Mouse (Mus musculus): ENCODE data around the gene Casz1.

Gene Casz1
- long read RNA-seq, experiment 1: 0 reads
- long read RNA-seq, experiment 2, partial matches to known transcripts: 1 of 3 reads
- long read RNA-seq, experiment 2, other reads (novel, unspliced or antisense): 2 of 3 reads

GRCm38 (mm10) chr4:148804137-148804779 lies at the start of gene Casz1:
Gene Casz1 (plus strand): TSS chr4:148804429.
- intact Hi-C loops (cut with DNase I): loop anchor here (2.0 kb wide), 1 partner anchor 99 kb away; no protein-coding TSS in a partner anchor

- intact Hi-C loops (cut with DNase I): no loop called here
Measured at GRCm38 (mm10) chr4:148758863-148759262, 45.4 kb upstream of the Casz1 start.

- intact Hi-C loops (cut with DNase I): no loop called here
Measured at GRCm38 (mm10) chr4:148760152-148760551, 44.1 kb upstream of the Casz1 start.

DNA sequence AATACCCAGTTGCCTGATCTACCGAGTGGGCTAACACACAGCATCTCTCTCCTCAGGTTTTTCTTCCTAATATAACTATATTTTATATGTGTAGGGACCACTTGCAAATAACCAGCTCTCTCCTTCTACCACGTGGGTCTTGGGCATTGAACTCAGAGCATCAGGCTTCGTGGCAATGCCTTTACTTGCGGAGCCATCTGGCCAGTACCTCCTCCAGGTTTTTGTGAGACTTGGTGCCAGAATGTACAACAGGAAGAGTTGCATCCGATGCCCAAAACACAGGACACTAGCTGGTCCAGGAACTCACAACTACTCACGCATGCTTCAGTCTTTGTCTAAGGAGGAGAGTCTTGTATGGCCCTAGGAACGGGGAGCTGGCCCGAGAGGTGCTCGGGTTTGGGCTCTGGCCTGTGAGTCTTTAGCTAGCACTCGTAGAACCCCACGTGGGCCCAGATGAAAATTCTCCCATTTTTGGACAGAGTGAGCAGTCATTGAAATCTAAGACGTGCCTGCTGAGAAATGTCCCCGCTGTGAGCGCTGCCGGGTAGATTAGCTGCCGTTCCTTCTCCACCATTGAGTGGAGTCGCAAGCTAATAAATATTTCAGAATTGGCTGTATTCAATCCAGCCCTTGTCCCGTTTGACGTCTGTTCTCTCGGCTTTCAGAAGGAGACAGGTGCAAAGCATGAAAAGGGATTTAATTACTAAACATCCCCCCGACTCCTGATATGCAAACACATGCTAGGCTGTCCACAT lies 38.0 kb upstream of the Casz1 start:
- intact Hi-C loops (cut with DNase I): no loop called here

- intact Hi-C loops (cut with DNase I): no loop called here
Measured at GRCm38 (mm10) chr4:148767655-148768305, 36.4 kb upstream of the Casz1 start.

GRCm38 (mm10) chr4:148768649-148769048 lies 35.6 kb upstream of the Casz1 start:
- intact Hi-C loops (cut with DNase I): no loop called here

- intact Hi-C loops (cut with DNase I): no loop called here
Measured at GRCm38 (mm10) chr4:148770582-148771408, 33.4 kb upstream of the Casz1 start.

GRCm38 (mm10) chr4:148771409-148771929 lies 32.8 kb upstream of the Casz1 start:
- intact Hi-C loops (cut with DNase I): no loop called here

DNA sequence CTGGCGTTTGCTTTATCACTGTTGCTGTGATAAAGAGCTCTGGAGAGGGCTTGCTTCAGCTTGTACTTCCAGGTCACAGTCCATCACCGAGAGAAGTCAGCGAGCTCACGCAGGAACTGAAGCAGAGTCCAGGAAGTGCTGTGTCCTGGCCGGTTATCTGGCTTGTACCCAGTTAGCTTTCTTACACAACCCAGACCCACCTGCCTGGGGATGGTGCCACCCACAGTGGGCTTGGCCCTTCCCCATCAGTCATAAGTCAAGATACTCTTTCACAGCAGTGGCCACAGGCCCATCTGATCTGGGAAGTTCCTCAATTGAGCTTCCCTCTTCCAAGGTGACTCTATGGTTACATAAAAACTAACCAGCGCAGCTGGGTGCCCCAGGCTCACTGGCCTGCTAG lies 31.6 kb upstream of the Casz1 start:
- intact Hi-C loops (cut with DNase I): no loop called here

DNA sequence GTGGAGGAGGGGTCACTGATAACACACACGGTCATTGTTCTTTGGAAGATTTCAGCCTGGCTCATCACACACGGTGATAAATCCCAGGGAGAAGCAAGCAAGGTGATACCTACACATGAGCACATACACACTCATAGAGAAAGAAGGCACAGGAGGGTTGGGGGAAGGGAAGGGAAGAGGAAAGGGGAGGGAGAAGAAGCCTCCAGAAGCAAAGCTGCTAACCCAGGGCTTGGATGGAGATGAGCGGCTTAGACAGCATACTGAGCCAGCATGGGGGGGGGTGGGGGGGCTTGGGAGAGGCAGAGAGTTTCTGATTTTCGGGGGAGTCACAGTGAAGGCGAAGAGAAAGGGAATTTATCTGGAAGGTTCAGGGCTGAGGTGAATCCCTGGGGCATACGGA lies 30.2 kb upstream of the Casz1 start:
- intact Hi-C loops (cut with DNase I): no loop called here

- intact Hi-C loops (cut with DNase I): no loop called here
Measured at GRCm38 (mm10) chr4:148775476-148776269, 28.6 kb upstream of the Casz1 start.

DNA sequence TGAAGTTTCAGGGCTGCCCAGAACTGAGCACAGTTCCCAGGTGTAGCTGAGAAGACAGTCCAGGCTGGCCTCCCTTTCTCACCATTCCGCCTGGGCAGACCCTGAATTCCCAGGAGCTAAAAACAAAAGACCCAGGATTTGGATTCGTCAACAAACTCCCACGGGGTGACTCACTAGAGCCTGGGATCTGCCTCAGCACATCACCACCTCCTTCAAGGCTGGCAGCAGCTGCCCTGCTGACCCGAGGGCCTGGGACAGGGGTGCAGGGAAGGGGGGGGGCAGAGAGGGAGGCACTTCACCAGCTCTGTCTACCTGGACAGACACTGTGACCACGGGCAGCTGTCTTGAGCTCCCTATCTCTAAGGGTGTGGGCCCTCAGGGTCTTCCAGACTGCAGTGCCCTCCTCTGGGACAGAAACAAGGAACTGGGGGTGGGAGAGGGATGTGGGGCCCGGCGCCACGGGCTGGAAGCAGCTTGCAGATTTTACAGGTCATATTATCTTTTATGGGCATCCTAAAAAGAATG lies 24.1 kb upstream of the Casz1 start:
- intact Hi-C loops (cut with DNase I): no loop called here

DNA sequence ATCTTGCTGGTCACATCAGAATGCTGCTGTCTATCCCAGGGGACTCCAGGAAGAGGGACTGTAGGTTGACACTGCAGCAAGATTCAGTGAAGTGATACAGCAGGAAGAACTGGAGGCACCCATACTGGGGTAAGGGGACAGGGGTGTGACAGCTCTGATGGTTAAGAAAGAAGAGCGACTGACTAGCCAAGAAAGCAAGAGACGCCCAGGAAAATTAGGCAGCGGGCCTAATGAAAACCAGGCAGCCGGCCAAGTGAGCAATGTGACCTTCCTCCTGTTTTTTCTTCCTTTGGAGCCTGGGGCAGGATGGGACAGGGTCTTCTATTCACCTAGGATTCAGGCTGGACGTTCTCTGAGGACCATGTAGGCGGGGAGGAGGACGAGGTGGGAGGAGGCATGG lies 22.7 kb upstream of the Casz1 start:
- intact Hi-C loops (cut with DNase I): no loop called here

DNA sequence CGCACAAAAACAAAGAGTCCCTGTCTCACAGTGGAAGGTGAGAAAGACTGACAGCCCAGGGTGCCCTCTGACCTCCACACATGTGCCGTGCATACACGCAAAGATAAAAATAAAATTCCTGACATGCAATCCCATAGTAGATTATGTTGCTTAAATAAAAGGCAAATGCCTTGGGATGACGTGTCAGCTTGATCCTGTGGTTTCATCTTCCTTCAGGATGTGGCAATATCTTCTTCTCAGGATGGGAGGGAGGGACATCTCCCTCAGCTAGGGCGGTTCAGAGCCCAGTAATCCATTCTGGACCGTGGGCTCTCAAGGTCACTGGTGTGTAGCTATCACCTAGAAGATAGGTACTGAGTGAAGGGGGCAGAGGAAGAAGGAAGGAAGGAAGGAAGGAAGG lies 21.3 kb upstream of the Casz1 start:
- intact Hi-C loops (cut with DNase I): no loop called here

- intact Hi-C loops (cut with DNase I): no loop called here
Measured at GRCm38 (mm10) chr4:148783760-148784159, 20.5 kb upstream of the Casz1 start.

DNA sequence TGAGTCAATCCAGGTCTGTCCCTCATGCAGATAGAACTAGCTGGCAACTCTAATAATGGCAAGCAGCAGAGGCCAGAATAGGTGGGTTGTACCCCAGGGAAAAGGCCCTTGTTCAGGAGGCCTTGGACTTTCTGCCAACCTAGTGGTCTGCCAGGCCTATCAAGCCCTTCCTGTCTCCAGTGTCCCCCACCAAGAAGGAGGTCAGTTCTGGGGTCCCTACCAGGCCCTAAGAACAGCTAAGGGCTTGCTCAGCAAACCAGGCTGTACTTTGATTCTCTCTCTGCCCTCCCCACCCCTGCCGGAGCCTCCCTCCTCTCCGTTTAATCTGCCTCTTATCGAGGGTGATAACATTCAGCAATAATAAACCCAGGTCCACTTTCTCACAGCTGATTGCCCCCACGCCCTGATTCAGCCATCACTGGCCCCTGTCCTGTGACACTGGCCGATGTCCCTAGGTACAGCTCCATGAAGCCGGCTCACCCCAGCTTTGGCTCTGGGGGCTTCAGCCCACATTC lies 19.1 kb upstream of the Casz1 start:
- intact Hi-C loops (cut with DNase I): no loop called here

DNA sequence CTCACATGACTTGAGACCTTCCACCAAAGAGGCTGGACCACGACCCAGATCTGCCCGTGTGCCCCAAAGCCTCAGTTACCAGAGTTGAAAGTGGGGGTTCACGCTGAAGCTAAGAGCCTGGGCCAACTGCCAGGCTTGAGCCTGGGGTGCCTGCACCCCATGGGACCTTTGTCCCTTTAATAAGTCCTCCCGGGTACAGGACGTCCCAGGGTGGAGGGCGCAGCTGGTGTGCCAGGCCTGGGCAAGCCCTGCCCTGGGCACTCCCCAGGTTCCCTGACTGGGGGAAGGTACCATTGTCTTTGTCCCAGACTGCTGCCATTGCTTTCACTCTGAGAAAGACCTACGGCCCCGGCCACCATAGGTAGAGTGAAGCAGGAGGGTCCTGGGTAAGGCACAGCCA lies 18.2 kb upstream of the Casz1 start:
- intact Hi-C loops (cut with DNase I): no loop called here

DNA sequence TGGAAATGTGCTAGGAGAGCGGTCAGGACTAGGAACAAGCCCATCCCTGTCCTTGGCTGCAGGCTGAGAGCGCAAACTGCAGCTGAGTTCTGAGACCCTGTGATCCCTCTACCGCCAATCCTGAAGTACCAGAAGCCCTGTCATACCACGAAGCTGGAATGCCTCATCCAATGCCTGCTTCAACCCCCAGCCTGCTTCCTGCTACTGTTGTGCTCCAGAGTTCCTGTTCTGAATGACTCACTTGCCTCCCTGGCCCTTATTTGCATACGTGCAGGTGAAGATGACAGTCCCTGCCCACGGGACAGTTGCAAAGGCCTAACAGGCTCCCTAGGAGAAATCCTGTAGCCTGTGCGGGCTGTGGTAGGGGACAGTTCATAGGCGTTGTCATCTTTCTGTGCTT lies 13.3 kb upstream of the Casz1 start:
- intact Hi-C loops (cut with DNase I): no loop called here

- intact Hi-C loops (cut with DNase I): no loop called here
Measured at GRCm38 (mm10) chr4:148795038-148795437, 9.2 kb upstream of the Casz1 start.

Data from adrenal gland (tissue).